Mouse (Mus musculus) heart, adult 2 months (tissue): ENCODE data around the gene Tmem190. TPM values are rescaled to one million over a fixed set of nuclear protein-coding genes. Genes with fewer than 3 reads are reported as not detected.

Experiments used
- DNase-seq, 2 experiments: peaks; one replicate each; pipeline ENCODE4 v3.0.0; 2021
- H3K27ac ChIP-seq: fragments of 200-600 bp; 2 replicates; pipeline ENCODE4 v1.8.1; 2022
- H3K27me3 ChIP-seq: fragments of 200-500 bp; 2 replicates; pipeline ENCODE4 v1.6.1; 2012; ENCODE audit warnings: mild to moderate bottlenecking, low read length, inconsistent platforms, mixed read lengths; ENCODE audit not compliant: control insufficient read depth, insufficient read depth
- H3K36me3 ChIP-seq: fragments of 200-500 bp; 2 replicates; pipeline ENCODE4 v1.6.1; 2012; ENCODE audit warnings: low read length, inconsistent platforms; ENCODE audit not compliant: control insufficient read depth, insufficient read depth
- H3K4me1 ChIP-seq: fragments of 200-500 bp; 2 replicates; pipeline ENCODE4 v1.6.1; 2011; ENCODE audit warnings: low read length; ENCODE audit not compliant: control insufficient read depth, insufficient read depth
- H3K4me3 ChIP-seq: fragments of 200-600 bp; 2 replicates; pipeline ENCODE4 v1.8.1; 2022
- H3K79me2 ChIP-seq: fragments of 200-500 bp; replicated peaks from 2 replicates; pipeline ENCODE4 v1.6.1; 2012; ENCODE audit warnings: mild to moderate bottlenecking, inconsistent platforms, low read length, moderate library complexity, mixed read lengths; ENCODE audit not compliant: control insufficient read depth, insufficient read depth
- H3K9ac ChIP-seq: fragments of 200-500 bp; 2 replicates; pipeline ENCODE4 v1.6.1; 2012; ENCODE audit warnings: low read depth, mild to moderate bottlenecking, control low read depth, inconsistent platforms, low read length, mixed read lengths
- CTCF ChIP-seq: fragments of 200-600 bp; IDR thresholded peaks from 2 replicates; pipeline ENCODE4 v1.8.1; 2022; ENCODE audit warnings: antibody characterized with exemption, mild to moderate bottlenecking, moderate library complexity
- EP300 ChIP-seq: fragments of 200-500 bp; IDR thresholded peaks from 2 replicates; pipeline ENCODE4 v1.6.1; 2011; ENCODE audit warnings: low read depth, low read length, control low read depth; ENCODE audit not compliant: insufficient read depth
- POLR2A ChIP-seq: fragments of 200-500 bp; IDR thresholded peaks from 2 replicates; pipeline ENCODE4 v1.6.1; 2011; ENCODE audit warnings: mild to moderate bottlenecking, low read depth, low read length, control low read depth; ENCODE audit not compliant: insufficient read depth
- WGBS: fragments of 180-500 bp; shearing (Covaris S2); methylation state at CpG from one replicate; pipeline ENCODE4 v1.1.7; 2018; 5-methylcytosine and 5-hydroxymethylcytosine counted together
- intact Hi-C: fragments of 180-260 bp; cut with DNase I; formaldehyde crosslinking; loops from one replicate; pipeline ENCODE4 v1.15.1; 2025
- long read RNA-seq: library from polyadenylated mRNA; stranded (forward); transcript quantifications from one replicate; pipeline ENCODE4 v2.0.0, GENCODE M21; 2021
- polyA plus RNA-seq: library from polyadenylated mRNA; depleted of rRNA; stranded (reverse); fragments of >200 nt; gene quantifications from 2 replicates; pipeline ENCODE4 v1.2.3, GENCODE M21; 2012; rRNA removed
- total RNA-seq, 2 experiments: library from RNA; stranded (reverse); gene quantifications; 2 replicates each; pipeline ENCODE4 v1.2.3; 2021

The Tmem190 gene
- total RNA-seq, result not detected
- 0.29 TPM in 1 of 2 replicates, not detected in the other for polyA plus RNA-seq
- long read RNA-seq, result 0 reads

- H3K4me1 ChIP-seq, result no peaks in the 10 kb centered on the region
- no peak for TF ChIP-seq POLR2A
- no peak for TF ChIP-seq EP300
- TF ChIP-seq CTCF, result no peak
- H3K36me3 ChIP-seq, result no peaks in the 10 kb centered on the region
- intact Hi-C loops, result no loop called here
- H3K79me2 ChIP-seq, result no peaks in the 10 kb centered on the region
- no peak within 1 kb of the TSS for H3K4me3 ChIP-seq
- no peak for DNase-seq
- H3K9ac ChIP-seq, result no peak within 1 kb of the TSS
- H3K27ac ChIP-seq, result no peak within 1 kb of the TSS
- 62% methylated on average over 2 of the region's 2 CpGs for WGBS
- H3K27me3 ChIP-seq, result peaks cover 2% of the 10 kb centered on the region; the same call in 1 of the 2 replicates
Observed at GRCm38 (mm10) chr7:4782759-4783158, at the start of gene Tmem190, which contains the start of gene Il11. Tmem190 (plus strand) TSS chr7:4782937. Il11 (minus strand) TSS chr7:4782859.

DNA sequence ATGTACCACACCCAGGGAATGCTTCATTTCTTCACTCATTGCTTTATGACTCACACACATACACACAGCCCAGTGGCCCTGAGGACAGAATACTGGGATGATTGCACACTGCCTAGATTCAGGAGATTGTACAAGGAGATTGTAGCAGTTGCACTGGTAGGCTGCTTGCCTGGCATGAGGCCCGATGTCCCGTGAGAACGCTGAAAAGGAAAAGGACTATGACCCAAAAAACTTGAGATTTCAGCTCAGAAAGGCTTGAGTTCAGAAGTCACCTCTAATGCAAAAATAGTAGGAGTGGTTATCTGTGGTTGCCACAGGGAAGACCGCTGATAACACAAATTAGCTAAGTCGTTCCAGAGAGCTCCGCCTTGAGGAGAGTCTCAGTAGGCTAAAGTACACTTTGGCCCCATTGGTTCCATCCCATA is 49.8 kb upstream of the Tmem190 start:
- no peak overlapping the region for H3K27ac ChIP-seq
- no peak for TF ChIP-seq POLR2A
- no peak for TF ChIP-seq CTCF
- TF ChIP-seq EP300, result no peak
- no peaks in the 10 kb centered on the region for H3K4me1 ChIP-seq
- WGBS, result 43% methylated on average over 6 of the region's 6 CpGs
- no peaks in the 10 kb centered on the region for H3K36me3 ChIP-seq
- peaks cover 1% of the 10 kb centered on the region; the same call in 1 of the 2 replicates for H3K27me3 ChIP-seq
- intact Hi-C loops, result no loop called here
- DNase-seq, result no peak
- H3K9ac ChIP-seq, result no peak overlapping the region
- H3K4me3 ChIP-seq, result no peak overlapping the region
- no peaks in the 10 kb centered on the region for H3K79me2 ChIP-seq

DNA sequence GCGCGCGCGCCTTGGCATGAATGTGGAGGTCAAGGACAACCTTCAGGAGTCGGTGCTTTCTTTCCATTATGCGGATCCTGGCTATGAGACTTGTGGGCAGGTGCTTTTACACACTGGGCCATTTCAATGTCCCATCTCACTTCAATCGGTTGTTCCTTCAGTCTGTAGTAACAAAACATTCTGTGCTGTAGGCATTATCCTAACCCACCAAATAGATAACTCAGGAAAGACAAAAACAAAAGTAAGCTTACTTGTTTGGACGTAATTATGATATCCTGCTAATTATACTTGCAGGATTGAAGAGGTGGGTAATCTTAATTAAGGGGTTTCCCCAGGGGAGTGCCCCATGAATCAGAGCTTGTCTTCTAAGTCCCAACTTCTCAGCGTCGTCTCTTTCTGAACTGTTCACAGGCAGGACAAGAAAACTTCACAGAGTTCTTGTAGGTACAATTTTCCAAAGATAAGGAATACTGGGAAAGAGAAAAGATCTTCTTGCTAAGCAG is 43.6 kb upstream of the Tmem190 start:
- peaks cover 3% of the 10 kb centered on the region; the same call in 1 of the 2 replicates for H3K4me1 ChIP-seq
- H3K9ac ChIP-seq, result peak overlapping the region; percentile 27; the same call in 1 of the 2 replicates
- intact Hi-C loops, result loop anchor here (1.0 to 5.0 kb wide), 2 partner anchors 54 to 138 kb away; partner anchors contain the start of genes Hspbp1 and Isoc2a
- TF ChIP-seq POLR2A (no peak), EP300 (no peak), CTCF (no peak)
- no peaks in the 10 kb centered on the region for H3K27me3 ChIP-seq
- 46% methylated on average over 10 of the region's 10 CpGs for WGBS
- DNase-seq, result no peak
- peak overlapping the region; percentile 51 for H3K4me3 ChIP-seq
- H3K36me3 ChIP-seq, result no peaks in the 10 kb centered on the region
- peak overlapping the region; percentile 44 for H3K27ac ChIP-seq
- H3K79me2 ChIP-seq, result no peaks in the 10 kb centered on the region

DNA sequence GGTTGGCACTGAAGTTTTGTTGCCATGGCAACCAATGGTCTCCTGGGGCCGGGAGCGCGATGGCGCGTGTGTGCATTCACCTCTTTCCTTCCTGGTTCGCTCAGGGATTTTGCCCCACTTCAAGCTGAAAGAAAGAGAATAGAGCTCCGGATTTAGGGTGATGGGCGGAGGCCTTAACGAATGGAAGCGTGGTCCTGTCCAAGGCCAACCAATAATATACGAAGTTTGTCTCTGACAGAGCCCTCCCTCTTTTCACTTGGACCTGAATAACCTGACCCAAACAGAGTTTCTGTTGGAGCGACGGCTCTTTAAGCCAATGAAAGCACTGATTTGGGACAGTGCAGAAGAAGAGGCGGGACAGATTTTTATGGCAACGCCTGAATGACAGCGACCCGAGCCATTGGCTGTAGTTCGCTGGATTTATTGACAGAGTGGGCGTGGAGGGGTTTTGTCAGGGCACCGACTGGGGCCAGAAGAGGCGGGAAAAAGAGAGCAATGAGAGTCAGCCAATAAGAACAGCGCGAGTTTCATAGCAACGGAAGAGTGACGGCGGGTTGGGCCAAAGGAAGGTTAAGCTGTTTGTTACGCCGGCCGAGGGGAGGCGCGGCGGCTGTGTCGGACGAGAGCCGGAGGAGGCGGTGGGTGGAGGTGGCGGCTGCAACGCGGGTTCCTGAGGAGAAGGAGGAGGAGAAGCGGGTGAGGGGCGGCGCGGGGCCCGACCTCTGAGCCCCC is 43.0 kb upstream of the Tmem190 start, which contains the start of gene Kmt5c:
Gene Kmt5c (plus strand): TSS at position 572 of the 732 bp plus-strand sequence.
- intact Hi-C loops, result loop anchor here (1.0 to 5.0 kb wide), 4 partner anchors 49 to 323 kb away; partner anchors contain the start of genes Hspbp1, Isoc2a, Tmem238 and U2af2
- H3K79me2 ChIP-seq, result no peaks in the 10 kb centered on the region
- peak within 1 kb of the TSS; percentile 81 for H3K4me3 ChIP-seq
- under 1% methylated on average over 39 of the region's 44 CpGs for WGBS
- no peaks in the 10 kb centered on the region for H3K36me3 ChIP-seq
- peak within 1 kb of the TSS; percentile 88 for H3K9ac ChIP-seq
- H3K27me3 ChIP-seq, result no peaks in the 10 kb centered on the region
- peak within 1 kb of the TSS; percentile 91 for H3K27ac ChIP-seq
- DNase-seq, result peak; percentile 94 to 99
- peak; percentile 56 for TF ChIP-seq CTCF
- 0 out of 2 replicates have a peak, but pooled peaks have one; percentile 32 for TF ChIP-seq EP300
- TF ChIP-seq POLR2A, result peak; percentile 88
- H3K4me1 ChIP-seq, result peaks cover 3% of the 10 kb centered on the region; the same call in 1 of the 2 replicates

DNA sequence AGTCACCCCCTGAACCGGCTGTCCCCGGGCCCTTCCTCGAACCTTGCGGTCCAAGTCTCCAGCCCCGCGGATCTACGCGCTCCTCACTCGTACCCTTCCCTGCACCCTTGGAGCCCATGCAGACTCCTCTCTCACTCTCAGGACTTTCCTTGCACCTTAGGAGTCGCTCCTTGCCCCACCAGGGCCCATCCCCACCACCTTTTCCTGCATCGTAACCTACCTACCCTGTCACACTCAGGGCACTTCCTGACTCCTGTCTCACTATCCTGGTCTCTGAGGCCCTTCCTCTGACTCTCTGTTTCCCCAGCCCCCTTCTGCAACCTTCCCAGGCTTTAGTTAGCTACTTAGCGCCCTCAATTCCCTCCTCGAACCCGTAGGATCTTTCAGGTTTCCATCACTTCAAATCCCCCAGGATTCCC is 42.4 kb upstream of the Tmem190 start:
- Histone ChIP-seq H3K4me3 (peak overlapping the region; percentile 81), H3K4me1 (peaks cover 3% of the 10 kb centered on the region; the same call in 1 of the 2 replicates), H3K36me3 (no peaks in the 10 kb centered on the region), H3K27ac (peak overlapping the region; percentile 91), H3K27me3 (no peaks in the 10 kb centered on the region), H3K79me2 (no peaks in the 10 kb centered on the region), H3K9ac (peak overlapping the region; percentile 88)
- TF ChIP-seq CTCF (no peak), EP300 (no peak)
- DNase-seq, result no peak
- intact Hi-C loops, result loop anchor here (2.0 to 5.0 kb wide), 2 partner anchors 48 to 322 kb away; partner anchors contain the start of genes Tmem238 and U2af2
- 1% methylated on average over 14 of the region's 14 CpGs for WGBS

- intact Hi-C loops, result loop anchor here (1.0 to 5.0 kb wide), 3 partner anchors 48 to 321 kb away; partner anchors contain the start of genes Ppp6r1, Tmem238 and U2af2
- H3K27ac ChIP-seq, result peak overlapping the region; percentile 91
- peak; percentile 74 to 75 for DNase-seq
- peak overlapping the region; percentile 81 for H3K4me3 ChIP-seq
- H3K27me3 ChIP-seq, result no peaks in the 10 kb centered on the region
- TF ChIP-seq POLR2A (peak; percentile 48), CTCF (no peak)
- WGBS, result 8% methylated on average over 4 of the region's 4 CpGs
- no peaks in the 10 kb centered on the region for H3K79me2 ChIP-seq
- peaks cover 3% of the 10 kb centered on the region; the same call in 1 of the 2 replicates for H3K4me1 ChIP-seq
- H3K36me3 ChIP-seq, result no peaks in the 10 kb centered on the region
- peak overlapping the region; percentile 17; the same call in 1 of the 2 replicates for H3K9ac ChIP-seq
Observed at GRCm38 (mm10) chr7:4741151-4741550, 41.6 kb upstream of the Tmem190 start.
